Mouse (Mus musculus) cerebellum, adult 11 months (tissue): ENCODE measurements around the gene Cldn16.
"Not testable (repeated sequence)": the region's sequence is repeated elsewhere in the genome, so short reads cannot be mapped to it uniquely, and the experiment has no call there.

Experiments used
- DNase-seq: peaks from one replicate; pipeline ENCODE4 v3.0.0; 2022

Gene Cldn16

GRCm38 (mm10) chr16:26462835-26463234, at the start of gene Cldn16:
TSS of gene Cldn16 (plus strand) at chr16:26463135.
- DNase-seq, result no peak

- DNase-seq, result no peak
These were observed 44.3 kb upstream of the Cldn16 start for GRCm38 (mm10) chr16:26418616-26419015.

GRCm38 (mm10) chr16:26422078-26422477, 40.9 kb upstream of the Cldn16 start:
- no peak for DNase-seq

GRCm38 (mm10) chr16:26430246-26430645, 32.7 kb upstream of the Cldn16 start:
- no peak for DNase-seq

GRCm38 (mm10) chr16:26433486-26433885, 29.4 kb upstream of the Cldn16 start:
- DNase-seq, result no peak

GRCm38 (mm10) chr16:26440031-26440430, 22.9 kb upstream of the Cldn16 start:
- DNase-seq, result no peak

- DNase-seq, result no peak
These were observed 21.8 kb upstream of the Cldn16 start for GRCm38 (mm10) chr16:26441156-26441555.

GRCm38 (mm10) chr16:26444843-26445242, 18.1 kb upstream of the Cldn16 start:
- DNase-seq, result no peak

GRCm38 (mm10) chr16:26447594-26447993, 15.3 kb upstream of the Cldn16 start:
- no peak for DNase-seq

- DNase-seq, result no peak
These were observed 8.8 kb upstream of the Cldn16 start for GRCm38 (mm10) chr16:26454163-26454562.

- DNase-seq, result no peak
These were observed 6.8 kb upstream of the Cldn16 start for GRCm38 (mm10) chr16:26456182-26456581.

- no peak for DNase-seq
These were observed 3.6 kb downstream of the Cldn16 start for GRCm38 (mm10) chr16:26466535-26466934.

- no peak for DNase-seq
These were observed 8.3 kb downstream of the Cldn16 start for GRCm38 (mm10) chr16:26471254-26471653.

GRCm38 (mm10) chr16:26495721-26496120, 32.8 kb downstream of the Cldn16 start:
- no peak for DNase-seq

- not testable (repeated sequence) for DNase-seq
These were observed 36.8 kb downstream of the Cldn16 start for GRCm38 (mm10) chr16:26499705-26500104.

- DNase-seq, result no peak
These were observed 37.8 kb downstream of the Cldn16 start for GRCm38 (mm10) chr16:26500738-26501137.

GRCm38 (mm10) chr16:26504961-26505360, 42.0 kb downstream of the Cldn16 start:
- no peak for DNase-seq

GRCm38 (mm10) chr16:26519596-26519995, 56.7 kb downstream of the Cldn16 start:
- no peak for DNase-seq

- DNase-seq, result no peak
These were observed 62.9 kb downstream of the Cldn16 start for GRCm38 (mm10) chr16:26525832-26526231.

- no peak for DNase-seq
These were observed 63.7 kb downstream of the Cldn16 start, which contains the start of gene Tmem207 for GRCm38 (mm10) chr16:26526669-26527068. TSS of gene Tmem207 (minus strand) at chr16:26526769.

- DNase-seq, result no peak
These were observed 65.2 kb downstream of the Cldn16 start for GRCm38 (mm10) chr16:26527931-26528666.

GRCm38 (mm10) chr16:26530451-26530850, 67.5 kb downstream of the Cldn16 start:
- no peak for DNase-seq

GRCm38 (mm10) chr16:26532287-26532686, 69.4 kb downstream of the Cldn16 start:
- DNase-seq, result no peak
